Mouse (Mus musculus): Measurements from ENCODE around the gene Mtg1. TPM values are rescaled to one million over a fixed set of nuclear protein-coding genes. Genes with fewer than 3 reads are reported as not detected.

Gene Mtg1
- polyA plus RNA-seq, 1 experiment from 2014 or later, result 34.7 TPM

DNA sequence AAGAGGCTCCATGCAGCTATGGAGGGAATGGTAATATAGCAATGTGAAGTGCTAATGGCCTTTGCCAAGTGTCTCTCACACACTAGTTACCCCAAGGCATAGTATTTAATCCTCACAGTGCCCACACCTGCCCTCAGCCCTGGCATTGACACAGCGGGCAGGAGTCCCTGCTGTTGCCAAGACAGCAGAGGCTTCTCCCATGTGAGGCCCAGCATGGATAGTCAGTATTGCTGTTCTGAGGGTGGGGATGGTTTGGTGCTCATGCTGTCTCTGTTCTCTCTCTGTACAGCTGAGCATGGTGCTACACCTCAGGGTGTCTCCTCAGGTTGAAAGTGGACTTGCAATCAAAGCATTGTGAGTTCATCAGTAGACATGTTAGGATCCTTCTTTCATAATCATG lies 53.1 kb downstream of the Mtg1 start:
- no peaks in the 10 kb centered on the region for H3K36me3 ChIP-seq (ENCODE audit: control insufficient read depth, insufficient read depth, low read length)
- no peaks in the 10 kb centered on the region for H3K4me1 ChIP-seq (ENCODE audit: control insufficient read depth, insufficient read depth, low read length)
- H3K27me3 ChIP-seq (ENCODE audit: control insufficient read depth, insufficient read depth, low read length), result no peaks in the 10 kb centered on the region
- H3K4me3 ChIP-seq (replicated peaks; ENCODE audit: low read depth, low read length), result no peak overlapping the region
- H3K27ac ChIP-seq (replicated peaks; ENCODE audit: low read depth, low read length), result no peak overlapping the region
- H3K9me3 ChIP-seq (ENCODE audit: control insufficient read depth, low read length), result no peaks in the 10 kb centered on the region
- ATAC-seq (ENCODE audit: low FRiP score, low TSS enrichment) (no peak), DNase-seq (no peak)
- H3K4me2 ChIP-seq (ENCODE audit: low read length), result no peak overlapping the region
- H3K9ac ChIP-seq (replicated peaks; ENCODE audit: low read length), result no peak overlapping the region
- WGBS, result 90% methylated on average over 1 of the region's 1 CpGs

GRCm38 (mm10) chr7:140192445-140192844 lies 55.1 kb downstream of the Mtg1 start:
- Histone ChIP-seq H3K4me1 (ENCODE audit: control insufficient read depth, insufficient read depth, low read length) (no peaks in the 10 kb centered on the region), H3K9me3 (ENCODE audit: control insufficient read depth, low read length) (no peaks in the 10 kb centered on the region), H3K4me2 (ENCODE audit: low read length) (no peak overlapping the region), H3K27ac (replicated peaks; ENCODE audit: low read depth, low read length) (no peak overlapping the region), H3K36me3 (ENCODE audit: control insufficient read depth, insufficient read depth, low read length) (no peaks in the 10 kb centered on the region), H3K4me3 (replicated peaks; ENCODE audit: low read depth, low read length) (no peak overlapping the region), H3K9ac (replicated peaks; ENCODE audit: low read length) (no peak overlapping the region), H3K27me3 (ENCODE audit: control insufficient read depth, insufficient read depth, low read length) (no peaks in the 10 kb centered on the region)
- DNase-seq (no peak), ATAC-seq (ENCODE audit: low FRiP score, low TSS enrichment) (no peak)
- WGBS, result 54% methylated on average over 2 of the region's 2 CpGs

- DNase-seq (no peak), ATAC-seq (ENCODE audit: low FRiP score, low TSS enrichment) (no peak)
- Histone ChIP-seq H3K27me3 (ENCODE audit: control insufficient read depth, insufficient read depth, low read length) (no peaks in the 10 kb centered on the region), H3K36me3 (ENCODE audit: control insufficient read depth, insufficient read depth, low read length) (no peaks in the 10 kb centered on the region), H3K4me1 (ENCODE audit: control insufficient read depth, insufficient read depth, low read length) (no peaks in the 10 kb centered on the region), H3K9me3 (ENCODE audit: control insufficient read depth, low read length) (no peaks in the 10 kb centered on the region), H3K9ac (replicated peaks; ENCODE audit: low read length) (no peak overlapping the region), H3K4me2 (ENCODE audit: low read length) (no peak overlapping the region), H3K27ac (replicated peaks; ENCODE audit: low read depth, low read length) (no peak overlapping the region), H3K4me3 (replicated peaks; ENCODE audit: low read depth, low read length) (no peak overlapping the region)
- 92% methylated on average over 2 of the region's 2 CpGs for WGBS
Observed at GRCm38 (mm10) chr7:140192851-140193250, 55.5 kb downstream of the Mtg1 start.

DNA sequence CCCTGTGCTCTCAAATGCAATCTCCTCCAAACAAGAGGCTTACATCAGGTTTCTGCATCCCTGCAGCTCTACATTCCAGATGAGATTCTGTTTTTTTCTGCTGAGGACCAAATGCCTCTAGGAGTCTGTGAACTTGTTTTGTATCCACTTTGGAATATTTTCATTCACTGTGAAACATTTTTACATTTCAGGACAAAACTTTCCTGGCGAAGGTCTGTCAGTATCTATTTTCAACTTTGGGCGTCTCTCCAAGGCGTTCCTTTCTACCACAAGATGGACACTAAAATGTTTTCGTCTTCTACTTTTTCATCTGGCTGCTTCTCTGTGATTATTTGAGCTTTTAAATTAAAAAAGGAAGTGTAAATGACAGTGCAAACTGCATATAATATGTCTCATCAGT lies 56.7 kb downstream of the Mtg1 start:
- H3K27ac ChIP-seq (replicated peaks; ENCODE audit: low read depth, low read length), result no peak overlapping the region
- no peak overlapping the region for H3K4me3 ChIP-seq (replicated peaks; ENCODE audit: low read depth, low read length)
- ATAC-seq (ENCODE audit: low FRiP score, low TSS enrichment) (no peak), DNase-seq (no peak)
- no peaks in the 10 kb centered on the region for H3K9me3 ChIP-seq (ENCODE audit: control insufficient read depth, low read length)
- H3K4me2 ChIP-seq (ENCODE audit: low read length), result no peak overlapping the region
- no peaks in the 10 kb centered on the region for H3K4me1 ChIP-seq (ENCODE audit: control insufficient read depth, insufficient read depth, low read length)
- H3K36me3 ChIP-seq (ENCODE audit: control insufficient read depth, insufficient read depth, low read length), result no peaks in the 10 kb centered on the region
- WGBS, result 91% methylated on average over 4 of the region's 4 CpGs
- H3K9ac ChIP-seq (replicated peaks; ENCODE audit: low read length), result no peak overlapping the region
- no peaks in the 10 kb centered on the region for H3K27me3 ChIP-seq (ENCODE audit: control insufficient read depth, insufficient read depth, low read length)

GRCm38 (mm10) chr7:140196002-140196401 lies 58.6 kb downstream of the Mtg1 start:
- H3K9ac ChIP-seq (replicated peaks; ENCODE audit: low read length), result no peak overlapping the region
- no peaks in the 10 kb centered on the region for H3K4me1 ChIP-seq (ENCODE audit: control insufficient read depth, insufficient read depth, low read length)
- H3K27ac ChIP-seq (replicated peaks; ENCODE audit: low read depth, low read length), result no peak overlapping the region
- WGBS, result 85% methylated on average over 8 of the region's 8 CpGs
- H3K9me3 ChIP-seq (ENCODE audit: control insufficient read depth, low read length), result no peaks in the 10 kb centered on the region
- ATAC-seq (ENCODE audit: low FRiP score, low TSS enrichment) (no peak), DNase-seq (no peak)
- no peaks in the 10 kb centered on the region for H3K36me3 ChIP-seq (ENCODE audit: control insufficient read depth, insufficient read depth, low read length)
- no peaks in the 10 kb centered on the region for H3K27me3 ChIP-seq (ENCODE audit: control insufficient read depth, insufficient read depth, low read length)
- no peak overlapping the region for H3K4me2 ChIP-seq (ENCODE audit: low read length)
- no peak overlapping the region for H3K4me3 ChIP-seq (replicated peaks; ENCODE audit: low read depth, low read length)

Other genes starting within 250 kb of the Mtg1 start
- 20.6 and 22.9 TPM in 2 replicates for gene Kndc1, start 242.9 kb upstream of the Mtg1 start, polyA plus RNA-seq (2014; fragmentation: Nextera tagmentation; extraction: Ambion mirVana)
- not detected in 2 replicates for gene Utf1, start 193.8 kb upstream of the Mtg1 start, polyA plus RNA-seq (2014; fragmentation: Nextera tagmentation; extraction: Ambion mirVana)
- 0.74 and 0.76 TPM in 2 replicates for gene 6430531B16Rik, start 158.8 kb upstream of the Mtg1 start, polyA plus RNA-seq (2014; fragmentation: Nextera tagmentation; extraction: Ambion mirVana)
- gene Adam8, start 145.0 kb upstream of the Mtg1 start, polyA plus RNA-seq (2014; fragmentation: Nextera tagmentation; extraction: Ambion mirVana), result 2.8 and 3.6 TPM in 2 replicates
- 51.5 and 55.9 TPM in 2 replicates for gene Zfp511, start 101.2 kb upstream of the Mtg1 start, polyA plus RNA-seq (2014; fragmentation: Nextera tagmentation; extraction: Ambion mirVana)
- gene Tubgcp2, start 100.9 kb upstream of the Mtg1 start, polyA plus RNA-seq (2014; fragmentation: Nextera tagmentation; extraction: Ambion mirVana), result 58.6 and 64.7 TPM in 2 replicates
- gene Msx3, start 88.5 kb upstream of the Mtg1 start, polyA plus RNA-seq (2014; fragmentation: Nextera tagmentation; extraction: Ambion mirVana), result 5.1 and 5.8 TPM in 2 replicates
- 184 and 275 TPM in 2 replicates for gene Caly, start 55.0 kb upstream of the Mtg1 start, polyA plus RNA-seq (2014; fragmentation: Nextera tagmentation; extraction: Ambion mirVana)
- gene Prap1, start 44.2 kb upstream of the Mtg1 start, polyA plus RNA-seq (2014; fragmentation: Nextera tagmentation; extraction: Ambion mirVana), result not detected in 2 replicates
- gene Fuom, start 35.1 kb upstream of the Mtg1 start, polyA plus RNA-seq (2014; fragmentation: Nextera tagmentation; extraction: Ambion mirVana), result 23.9 and 30.8 TPM in 2 replicates
- gene Paox, start 21.8 kb upstream of the Mtg1 start, polyA plus RNA-seq (2014; fragmentation: Nextera tagmentation; extraction: Ambion mirVana), result 5.5 and 6.7 TPM in 2 replicates
- 129 TPM in 2 replicates for gene Echs1, start 21.1 kb upstream of the Mtg1 start, polyA plus RNA-seq (2014; fragmentation: Nextera tagmentation; extraction: Ambion mirVana)
- gene Sprn, start 17.3 kb downstream of the Mtg1 start, polyA plus RNA-seq (2014; fragmentation: Nextera tagmentation; extraction: Ambion mirVana), result 14.4 and 15.1 TPM in 2 replicates
- gene Olfr522, start 27.2 kb downstream of the Mtg1 start, polyA plus RNA-seq (2014; fragmentation: Nextera tagmentation; extraction: Ambion mirVana), result not detected in 2 replicates
- not detected in 2 replicates for gene Olfr523, start 35.7 kb downstream of the Mtg1 start, polyA plus RNA-seq (2014; fragmentation: Nextera tagmentation; extraction: Ambion mirVana)
- gene Olfr524, start 68.4 kb downstream of the Mtg1 start, polyA plus RNA-seq (2014; fragmentation: Nextera tagmentation; extraction: Ambion mirVana), result not detected in 2 replicates
- not detected in 2 replicates for gene Cd163l1, start 80.7 kb downstream of the Mtg1 start, polyA plus RNA-seq (2014; fragmentation: Nextera tagmentation; extraction: Ambion mirVana)
- not detected in 2 replicates for gene 5830411N06Rik, start 109.7 kb downstream of the Mtg1 start, polyA plus RNA-seq (2014; fragmentation: Nextera tagmentation; extraction: Ambion mirVana)
- gene Olfr525, start 183.3 kb downstream of the Mtg1 start, polyA plus RNA-seq (2014; fragmentation: Nextera tagmentation; extraction: Ambion mirVana), result not detected in 2 replicates
- gene Olfr527, start 196.5 kb downstream of the Mtg1 start, polyA plus RNA-seq (2014; fragmentation: Nextera tagmentation; extraction: Ambion mirVana), result not detected in 2 replicates
- gene Olfr60, start 224.1 kb downstream of the Mtg1 start, polyA plus RNA-seq (2014; fragmentation: Nextera tagmentation; extraction: Ambion mirVana), result not detected in 2 replicates
- not detected in 2 replicates for gene Olfr530, start 238.8 kb downstream of the Mtg1 start, polyA plus RNA-seq (2014; fragmentation: Nextera tagmentation; extraction: Ambion mirVana)

All from midbrain, embryonic 14.5 days (tissue).